Mouse (Mus musculus) frontal cortex, postnatal 36 days (tissue): ENCODE data around the gene Vmn1r124.
"Not testable (repeated sequence)": the region's sequence is repeated elsewhere in the genome, so short reads cannot be mapped to it uniquely, and the experiment has no call there.

Experiments
- DNase-seq, 2 experiments: peaks; one replicate each; pipeline ENCODE4 v3.0.0; 2022; ENCODE audit warnings: low spot score in 2 of 2

Gene Vmn1r124

GRCm38 (mm10) chr7:21260517-21260916 is at the start of gene Vmn1r124:
Gene Vmn1r124 (minus strand): TSS chr7:21260617.
- not testable (repeated sequence) for DNase-seq

- DNase-seq: not testable (repeated sequence)
Observed at GRCm38 (mm10) chr7:21301367-21301766, 41.0 kb upstream of the Vmn1r124 start, which contains the start of gene Vmn1r126. Gene Vmn1r126 (minus strand): TSS chr7:21301467.

GRCm38 (mm10) chr7:21271879-21272278 is 11.5 kb upstream of the Vmn1r124 start, which contains the start of gene Vmn1r125:
Gene Vmn1r125 (plus strand): TSS chr7:21272179.
- not testable (repeated sequence) for DNase-seq
